Mouse (Mus musculus) layer of hippocampus, adult 8-10 months (tissue): ENCODE measurements at regions not wholly inside any gene's neighbourhood (a gene's known extent, or its start where the extent isn't known, plus 50 kb on each side); places are given as distances from the start of the nearest gene placed in this dataset.

ENCODE experiments used
- DNase-seq, 2 experiments: peaks; one replicate each; pipeline ENCODE4 v3.0.0; 2022; ENCODE audit warnings: low spot score in 2 of 2

DNA sequence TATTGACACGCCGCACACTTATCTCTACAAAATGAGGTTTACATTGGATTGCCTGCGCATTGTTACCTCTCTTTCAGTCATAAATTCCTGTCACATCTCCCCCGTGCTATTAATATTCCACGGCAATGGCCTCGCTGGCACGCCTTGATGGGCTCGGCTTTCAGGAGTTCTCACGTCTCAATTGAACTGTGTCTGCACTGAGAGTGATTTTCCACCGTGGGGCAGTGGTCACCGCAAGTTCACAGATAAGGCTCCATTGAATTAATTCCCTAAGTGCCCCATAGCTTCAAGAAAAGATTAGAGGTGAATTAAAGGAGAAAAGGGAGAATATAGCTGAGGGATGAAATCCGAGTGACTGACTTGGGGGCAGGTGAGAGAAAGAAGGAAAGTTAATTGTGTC is 424.5 kb downstream of the Ajap1 start:
- DNase-seq = no peak

DNA sequence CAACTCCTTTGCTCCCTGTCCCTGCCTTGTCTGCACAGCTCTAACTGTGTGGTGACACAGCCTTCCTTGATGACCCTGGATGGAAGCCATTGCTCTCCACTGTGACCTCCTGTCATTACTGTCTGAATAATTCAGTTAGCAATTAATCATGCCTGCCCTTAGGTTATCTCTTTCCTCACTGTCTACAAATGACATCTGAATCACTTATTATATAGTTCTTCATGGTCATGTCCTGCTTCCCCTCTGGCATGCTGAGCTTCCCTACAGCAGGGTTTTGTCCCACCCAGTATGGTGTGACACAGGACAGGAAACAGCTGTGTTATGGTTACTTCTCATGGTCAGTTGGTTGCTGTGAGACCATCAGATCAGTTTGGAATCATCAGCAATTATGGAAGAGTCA is 458.9 kb downstream of the Ajap1 start:
- DNase-seq = no peak

DNA sequence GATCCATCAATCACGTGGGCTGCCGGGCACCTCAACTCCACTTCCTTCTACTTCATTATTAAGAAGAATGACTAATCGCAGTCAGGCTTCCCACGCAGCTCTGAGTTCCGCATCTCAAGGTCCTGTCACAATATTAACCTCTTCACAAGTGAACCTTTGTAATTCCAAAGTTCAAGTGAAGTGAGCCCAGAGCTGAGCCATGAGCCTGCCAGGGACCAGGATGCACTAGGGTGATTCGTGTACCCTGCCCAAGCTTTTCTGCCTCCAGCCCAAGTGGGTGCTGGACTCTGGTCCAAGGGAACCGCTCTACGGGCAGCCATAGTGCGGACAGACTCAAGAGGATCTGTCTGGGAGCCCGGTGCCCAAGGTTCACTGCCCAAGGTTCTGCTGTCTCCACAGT is 463.4 kb downstream of the Ajap1 start:
- DNase-seq = no peak

DNA sequence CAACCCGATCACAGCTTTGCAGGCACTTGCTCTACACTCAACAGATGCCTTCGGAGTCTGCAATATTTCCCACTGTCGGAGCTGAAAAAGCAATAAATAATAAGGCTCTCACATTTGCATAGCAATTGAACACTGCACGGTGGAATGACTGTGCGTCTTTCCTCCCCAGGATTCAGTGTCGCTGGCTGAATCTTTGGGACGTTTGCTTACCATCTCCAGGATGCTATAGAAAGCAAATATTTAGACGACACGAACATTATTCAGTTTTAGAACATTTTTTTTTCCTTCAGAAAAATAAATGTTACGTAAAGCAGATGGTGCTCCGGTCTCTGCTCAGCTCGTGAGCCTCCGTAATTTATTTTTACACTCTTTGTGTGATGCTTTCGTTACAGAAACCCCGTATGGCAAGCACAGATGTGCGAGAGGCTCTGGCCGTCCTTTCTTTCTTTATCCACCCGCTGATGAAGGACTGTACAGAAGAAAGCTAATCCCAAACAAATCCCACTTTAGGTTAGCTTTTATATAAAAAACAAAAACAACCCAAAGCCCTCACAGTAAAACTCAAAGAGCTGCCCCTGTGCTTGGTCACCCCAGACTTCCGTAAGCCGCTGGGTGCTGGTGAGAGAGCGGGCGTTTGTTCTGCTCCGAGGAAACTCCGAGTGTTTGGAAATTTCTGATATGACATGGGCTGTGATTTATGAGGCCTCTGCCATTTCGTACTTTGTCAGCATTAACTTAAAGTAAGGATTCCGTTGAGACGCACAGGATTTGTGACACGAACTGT is 464.3 kb downstream of the Ajap1 start:
- DNase-seq = peak; percentile 68 to 71

DNA sequence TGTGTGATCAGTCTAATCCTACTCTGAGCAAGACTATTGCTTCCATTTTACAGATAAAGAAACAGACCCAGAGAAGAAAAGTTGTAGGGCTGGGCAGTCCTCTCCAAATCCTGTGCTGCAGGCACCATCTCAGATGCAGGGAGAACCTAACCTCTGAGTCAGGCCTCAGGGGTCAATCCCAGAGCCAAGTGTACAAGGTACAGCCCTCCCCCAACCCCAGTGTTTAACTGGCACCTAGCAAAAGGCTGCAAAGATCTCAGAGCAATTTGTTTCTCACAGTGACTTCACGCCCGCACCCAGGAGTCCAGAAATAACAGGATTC is 464.8 kb downstream of the Ajap1 start:
- DNase-seq = no peak

DNA sequence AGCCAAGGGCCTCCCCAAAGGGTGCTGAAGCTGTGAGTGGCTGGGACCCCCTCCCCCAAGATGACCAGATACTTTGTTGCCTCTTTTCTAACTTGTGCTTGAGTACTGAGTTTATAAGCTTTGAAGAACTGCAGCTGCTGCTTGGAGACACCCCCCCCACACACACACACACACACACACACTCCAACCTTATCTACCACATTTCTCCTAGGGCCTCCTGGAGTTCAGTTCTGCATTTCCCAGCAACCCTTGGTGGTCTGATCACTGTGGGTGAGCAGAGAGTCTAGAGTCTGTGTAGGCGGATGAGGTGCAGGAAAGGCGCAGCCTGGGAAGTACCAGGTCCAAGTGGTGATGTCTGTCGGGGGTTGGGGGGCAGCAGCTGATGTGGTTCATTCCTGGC is 479.3 kb downstream of the Ajap1 start:
- DNase-seq = no peak

DNA sequence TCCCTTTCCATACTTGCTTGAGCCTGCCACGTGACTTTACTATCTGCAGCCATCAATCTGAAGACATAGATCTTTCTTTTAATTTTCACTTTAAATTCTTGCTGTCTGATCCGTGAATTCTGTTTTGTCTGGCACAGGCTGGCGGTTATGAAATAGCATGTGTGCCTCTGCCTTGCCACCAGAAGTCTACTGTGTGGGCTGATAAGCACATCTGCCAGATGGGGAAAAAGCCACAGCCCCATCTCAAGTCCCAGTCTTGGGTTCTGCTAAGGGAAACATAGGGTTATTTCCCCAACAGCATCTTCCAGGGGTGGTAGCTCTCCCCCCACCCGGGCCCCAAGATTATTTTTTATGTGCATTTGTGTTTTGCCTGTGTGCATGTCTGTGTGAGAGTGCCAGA is 480.1 kb downstream of the Ajap1 start:
- no peak for DNase-seq

DNA sequence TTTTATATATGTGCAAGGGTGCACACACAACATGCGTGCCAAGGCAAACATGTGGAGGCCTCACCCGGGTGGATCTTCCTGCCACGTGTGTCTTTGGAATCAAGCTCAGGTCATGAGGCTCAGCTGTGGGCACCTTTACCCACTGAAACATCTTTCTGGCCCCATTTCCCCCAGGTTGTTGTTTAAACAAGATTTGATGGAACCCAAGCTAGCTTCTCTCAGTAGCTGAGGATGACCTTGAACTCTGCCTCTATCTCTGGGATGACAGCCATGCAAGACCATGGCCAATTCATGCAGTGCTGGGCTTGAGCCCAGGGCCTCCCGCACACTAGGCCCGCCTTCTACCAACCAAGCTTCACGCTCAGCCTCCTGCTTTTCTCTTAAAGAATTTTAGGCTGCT is 480.9 kb downstream of the Ajap1 start:
- no peak for DNase-seq

DNA sequence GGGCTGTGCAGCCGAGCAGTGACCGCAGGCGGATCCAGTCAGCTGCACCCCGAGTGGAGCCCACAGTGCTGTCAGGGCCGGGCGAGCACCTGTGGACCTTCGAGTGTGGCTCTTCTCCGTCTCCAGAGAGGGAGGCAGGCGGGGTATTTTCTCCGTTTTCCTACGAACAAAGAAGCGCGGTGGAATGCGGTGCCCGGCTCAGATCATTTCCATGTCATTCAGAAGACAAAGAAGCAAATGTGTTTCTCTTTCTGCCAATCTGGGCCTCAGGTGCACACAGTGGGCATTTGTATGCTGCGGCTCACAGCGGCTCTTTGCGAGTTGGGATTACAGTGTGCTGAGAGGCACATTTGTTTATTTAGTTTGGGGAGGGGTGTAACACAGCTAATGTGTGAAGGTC is 483.1 kb downstream of the Ajap1 start:
- DNase-seq = no peak

DNA sequence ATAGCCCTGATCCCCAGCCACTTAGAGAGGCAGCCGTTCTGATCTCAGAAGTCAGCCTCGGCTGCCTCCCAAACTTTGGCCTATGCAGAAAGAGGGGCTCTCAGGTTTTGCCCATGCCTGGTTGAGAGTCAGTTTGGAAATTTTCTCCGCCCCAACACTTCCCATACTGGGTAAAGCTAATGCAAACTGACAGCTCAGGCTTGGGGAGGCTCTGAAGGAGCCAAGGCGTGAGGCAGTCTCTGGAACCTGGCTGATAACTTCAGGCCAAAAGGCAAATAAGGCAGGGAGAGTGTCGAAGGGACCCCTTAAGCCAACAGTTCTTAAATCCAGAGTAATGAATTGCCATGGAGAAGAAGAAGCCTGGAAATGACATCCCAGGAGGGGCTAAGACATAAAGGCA is 485.4 kb downstream of the Ajap1 start:
- no peak for DNase-seq

DNA sequence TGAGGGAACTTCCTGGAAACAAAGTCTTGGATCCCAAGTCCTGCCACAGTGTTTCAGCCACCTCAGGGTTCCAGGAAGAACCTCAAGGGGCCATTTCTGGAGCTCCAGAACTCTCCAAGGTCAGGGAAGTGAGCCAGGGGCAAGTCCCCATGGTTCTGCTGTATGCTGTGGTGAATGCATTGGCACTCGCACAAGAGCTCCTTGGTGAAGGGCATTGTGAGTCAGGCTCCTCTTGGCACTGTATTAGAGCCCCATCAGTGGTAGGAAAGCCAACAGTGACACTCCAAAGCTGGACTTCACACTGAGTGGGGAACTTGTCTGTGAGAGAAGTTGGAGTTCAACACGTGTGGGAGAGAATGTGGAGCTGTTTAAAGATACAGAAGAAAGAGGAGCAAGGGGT is 486.0 kb downstream of the Ajap1 start:
- no peak for DNase-seq

DNA sequence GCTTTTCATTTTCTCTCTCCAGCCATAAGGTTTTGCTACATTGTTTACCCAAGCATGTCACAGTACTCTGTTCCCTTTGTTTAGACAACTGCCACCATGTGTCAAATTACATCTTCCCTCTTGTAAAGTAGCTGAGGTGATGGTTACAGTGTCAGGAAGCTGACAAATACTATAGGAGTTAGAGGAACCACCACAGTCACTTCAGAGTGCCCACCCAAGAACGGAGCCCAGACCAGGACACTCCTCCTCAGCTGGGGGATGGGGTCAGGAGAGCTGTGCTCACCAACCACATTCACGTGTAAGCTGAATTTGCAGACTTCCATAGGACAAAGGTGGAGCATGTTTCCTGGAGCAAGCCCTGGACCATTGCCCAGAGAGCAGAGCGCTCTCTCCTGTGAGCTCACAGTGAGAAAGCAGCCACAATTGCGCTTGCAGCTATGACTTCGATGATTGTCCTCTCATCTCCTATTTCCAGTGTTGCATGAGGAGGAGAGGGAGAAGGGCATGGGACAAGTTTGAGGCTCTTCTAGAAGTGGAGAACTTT is 487.5 kb downstream of the Ajap1 start:
- DNase-seq = no peak

DNA sequence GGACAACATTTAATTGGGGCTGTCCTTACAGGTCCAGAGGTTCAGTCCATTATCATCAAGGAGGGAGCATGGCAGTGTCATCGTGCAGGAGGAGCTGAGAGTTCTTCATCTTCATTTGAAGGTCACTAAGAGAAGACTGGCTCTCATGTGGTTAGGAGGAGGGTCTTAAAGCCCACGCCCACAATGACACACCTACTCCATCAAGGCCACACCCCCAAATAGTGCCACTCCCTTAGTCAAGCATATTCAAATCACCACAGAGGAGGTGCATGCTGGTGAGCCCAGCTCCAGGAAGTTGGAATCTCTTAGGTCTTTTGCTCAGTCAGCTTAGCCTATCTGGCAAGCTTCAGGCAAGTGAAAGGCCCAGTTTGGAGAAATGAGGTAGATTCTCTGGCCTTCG is 488.4 kb downstream of the Ajap1 start:
- no peak for DNase-seq

DNA sequence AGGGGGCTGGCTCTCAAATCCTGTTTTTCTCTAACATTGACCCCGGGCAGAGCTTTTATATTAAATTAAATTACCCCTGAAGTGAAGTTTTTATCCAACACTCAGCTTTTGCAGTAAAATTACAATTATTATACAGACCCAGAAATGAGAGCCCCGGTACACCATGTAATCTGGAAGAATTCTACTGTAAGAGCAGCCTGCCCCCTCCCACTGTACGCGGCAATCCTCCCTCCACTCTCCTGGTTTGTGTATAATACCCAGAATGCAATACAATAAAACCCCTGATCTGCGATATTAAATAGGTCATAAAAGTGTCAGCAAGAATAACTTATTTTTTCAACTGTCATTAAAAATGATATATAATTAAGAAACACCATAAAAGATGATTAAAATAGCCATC is 492.3 kb downstream of the Ajap1 start:
- DNase-seq = no peak

DNA sequence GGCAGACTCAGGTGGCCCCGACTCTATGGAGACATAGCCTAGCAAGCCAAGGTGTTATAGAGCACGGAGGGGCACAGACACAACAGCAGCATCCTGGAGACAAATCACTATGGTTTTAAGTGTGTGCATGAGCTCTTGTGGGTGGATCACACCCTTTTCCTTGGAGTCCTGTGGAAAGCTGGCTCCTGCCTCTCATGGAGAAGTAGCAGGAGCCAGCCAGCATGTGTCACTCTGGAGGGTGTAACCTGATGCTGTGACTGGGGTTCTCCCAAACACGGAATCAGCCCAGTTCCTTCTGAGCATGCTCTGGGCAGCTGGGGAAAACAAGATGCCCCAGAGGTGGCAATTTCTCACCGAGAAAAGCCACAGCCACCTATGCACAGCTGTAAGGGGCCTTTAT is 494.9 kb downstream of the Ajap1 start:
- DNase-seq = no peak

DNA sequence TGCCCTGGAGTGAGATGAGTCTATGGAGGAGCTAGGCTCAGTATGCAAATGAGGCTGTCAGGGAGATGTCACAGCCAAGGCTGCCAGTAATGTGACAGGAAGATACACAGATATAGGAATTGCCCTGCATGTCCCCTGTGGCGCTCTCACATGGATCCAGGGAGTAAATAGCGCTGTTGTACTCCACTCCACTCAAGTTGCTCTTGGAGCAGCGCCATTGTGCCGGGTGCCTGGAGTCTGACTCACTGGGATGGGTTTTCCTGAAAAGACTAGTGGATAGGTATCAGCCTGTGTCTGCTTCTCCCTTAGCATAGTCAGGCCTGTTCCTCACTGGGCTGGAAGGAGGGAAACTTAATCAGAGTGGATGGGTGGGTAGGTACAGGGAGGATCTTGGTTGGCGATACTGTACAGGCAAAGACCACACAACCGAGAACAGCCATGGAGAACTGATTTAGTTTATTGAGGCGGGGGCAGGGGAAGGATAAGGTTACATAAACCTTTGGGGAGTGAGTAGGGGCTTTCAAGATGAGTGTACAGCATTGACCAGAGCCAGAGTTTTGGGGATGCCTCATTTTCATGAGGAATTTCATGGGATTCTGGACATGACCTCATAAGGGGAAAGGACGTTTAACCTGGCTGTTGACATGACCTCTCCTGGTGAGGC is 497.5 kb upstream of the Kcnab2 start:
- DNase-seq = no peak

DNA sequence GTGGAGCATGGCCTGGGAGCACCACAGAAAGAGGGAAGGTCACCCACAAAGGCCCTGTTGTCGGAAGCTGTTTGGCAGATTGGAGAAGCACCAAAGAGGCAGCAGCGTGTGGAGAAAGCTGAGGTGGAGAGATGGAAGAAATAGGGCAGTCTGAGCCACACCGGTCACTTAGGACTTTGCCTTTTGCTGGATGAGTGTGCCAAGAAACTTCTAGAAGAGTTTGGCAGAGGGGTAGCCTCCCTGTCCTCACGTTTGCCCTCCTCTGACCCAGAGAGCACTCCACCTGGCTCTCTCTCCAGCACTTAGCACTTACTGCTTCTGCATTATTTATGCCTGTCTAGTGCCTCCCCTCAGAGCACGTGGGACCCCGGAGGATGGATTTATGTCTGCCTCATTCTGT is 485.3 kb upstream of the Kcnab2 start:
- DNase-seq = no peak

DNA sequence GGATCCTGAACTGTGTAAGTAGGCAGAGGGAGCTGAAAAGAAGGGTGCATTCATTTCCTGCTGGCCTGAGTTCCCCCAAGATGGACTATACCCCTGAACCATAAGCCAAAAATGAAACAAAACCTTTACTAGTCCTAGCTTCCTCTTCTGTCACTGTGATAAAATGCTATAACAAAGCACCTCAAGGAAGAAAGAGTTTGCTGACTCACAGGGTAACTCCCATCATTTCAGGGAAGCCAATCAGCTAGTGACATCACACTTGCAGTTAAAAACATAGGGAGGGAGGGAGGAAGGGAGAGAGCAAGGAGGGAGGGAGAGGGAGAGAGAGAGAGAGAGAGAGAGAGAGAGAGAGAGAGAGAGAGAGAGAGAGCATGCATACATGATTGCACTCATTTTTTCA is 484.5 kb upstream of the Kcnab2 start:
- no peak for DNase-seq

DNA sequence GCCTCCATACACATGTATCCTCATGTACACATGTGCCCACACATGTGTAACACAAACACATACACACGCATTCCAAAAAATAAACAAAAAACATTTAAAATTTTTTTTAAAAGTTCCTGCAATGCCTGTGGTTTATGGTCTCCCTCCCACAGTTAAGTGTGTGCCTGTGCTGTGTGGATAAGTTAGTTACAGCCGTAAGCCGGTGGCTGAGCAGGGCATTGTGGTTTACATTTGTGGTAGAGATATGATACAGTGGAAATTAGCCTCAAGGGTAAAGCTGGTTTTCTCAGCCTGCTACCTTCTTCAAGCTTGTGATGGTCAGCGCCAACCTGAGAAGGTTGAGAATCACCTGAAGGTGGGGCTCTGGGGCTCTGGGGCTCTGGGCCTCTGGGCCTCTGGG is 484.0 kb upstream of the Kcnab2 start:
- DNase-seq = no peak

DNA sequence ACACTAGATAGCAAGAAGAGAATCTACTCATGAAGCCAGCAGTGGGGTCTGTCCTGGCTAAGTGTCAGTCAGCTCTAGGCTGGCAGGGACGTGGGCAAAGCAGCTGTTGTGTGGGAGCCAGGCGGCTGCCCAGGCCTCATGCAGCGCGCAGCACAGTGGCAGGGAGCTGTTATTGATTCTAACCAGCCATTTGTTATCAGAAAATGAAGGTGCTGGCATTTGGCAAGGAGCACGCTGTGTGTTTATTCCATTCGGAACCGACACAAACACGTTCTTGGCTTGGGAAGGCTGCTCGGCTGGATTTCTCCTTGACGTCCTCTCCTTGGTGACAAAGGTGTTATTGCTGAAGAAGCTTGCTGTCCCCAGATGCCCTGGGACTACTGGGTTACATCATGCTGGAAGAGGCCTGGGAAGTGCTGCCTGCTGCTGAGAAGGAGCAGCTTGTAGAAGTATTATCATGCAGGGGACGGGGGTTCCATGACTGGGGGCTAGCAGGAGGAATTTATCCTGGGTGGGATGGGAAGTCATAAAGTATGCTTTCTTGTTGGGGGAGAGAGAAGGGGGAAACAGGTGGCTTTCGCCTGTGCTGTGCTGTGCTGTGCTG is 482.1 kb upstream of the Kcnab2 start:
- peak; percentile 45 to 58 for DNase-seq

DNA sequence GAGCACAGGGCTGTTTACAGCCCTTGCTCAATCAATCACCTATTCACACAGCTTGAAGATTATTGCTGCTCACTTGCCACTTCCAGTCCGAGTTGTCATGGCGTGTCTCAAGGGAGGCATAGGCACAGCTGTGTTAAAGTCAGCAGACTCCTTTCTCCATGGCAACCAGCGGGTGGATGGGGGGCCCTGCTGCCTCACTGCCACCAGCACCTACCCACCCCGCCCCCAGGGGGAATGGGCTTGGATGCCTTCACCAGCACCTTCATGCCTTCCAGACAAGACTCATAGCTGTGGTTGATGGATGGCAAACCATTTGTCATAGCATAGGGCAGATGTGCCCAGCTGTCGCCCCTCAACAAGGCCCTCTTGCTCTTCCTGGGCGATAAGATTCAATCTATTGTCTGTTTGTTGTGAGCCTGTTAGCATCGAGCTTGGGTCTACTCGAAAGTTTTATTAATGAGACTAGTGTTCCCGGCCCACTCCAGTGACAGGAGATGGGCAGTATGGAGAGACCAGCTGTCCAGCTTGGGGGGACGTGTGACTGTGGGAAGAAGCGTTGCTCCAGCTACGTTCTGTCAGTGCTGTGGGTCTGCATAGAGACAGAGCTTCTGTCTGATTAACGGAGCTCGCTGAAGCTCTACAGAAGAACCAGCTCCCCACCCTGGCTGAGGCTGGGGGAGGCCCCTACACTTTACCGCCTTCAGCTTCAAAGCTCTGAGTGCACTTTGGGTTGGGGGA is 475.7 kb upstream of the Kcnab2 start:
- DNase-seq = no peak

DNA sequence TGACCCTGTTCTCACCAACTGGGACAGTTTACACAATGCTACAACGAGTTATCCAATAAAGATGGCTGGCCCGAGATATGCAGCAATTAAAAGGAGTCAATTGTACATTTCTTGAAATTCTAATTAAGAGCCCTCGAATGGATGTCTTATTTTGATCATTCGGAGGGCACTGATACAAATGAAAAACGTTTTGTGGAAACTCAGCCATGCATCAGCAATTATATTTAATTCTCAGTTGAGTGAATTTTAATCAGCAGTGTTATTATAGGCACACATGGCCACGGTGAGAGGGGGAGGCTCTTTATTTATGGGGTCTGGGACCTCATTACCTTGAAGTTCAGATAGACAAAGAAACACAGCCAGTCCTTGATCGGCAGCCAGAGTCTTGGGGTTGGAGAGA is 471.3 kb upstream of the Kcnab2 start:
- DNase-seq = no peak
